Mouse (Mus musculus) cortical plate, adult 2 months (tissue): ENCODE data around the gene Musk. TPM values are rescaled to one million over a fixed set of nuclear protein-coding genes. Genes with fewer than 3 reads are reported as not detected.

Source experiments
- H3K27ac ChIP-seq: fragments of 200-500 bp; 2 replicates; pipeline ENCODE4 v1.5.1; 2012; ENCODE audit warnings: low read length, control low read depth, inconsistent platforms; ENCODE audit not compliant: insufficient read depth
- H3K4me1 ChIP-seq: fragments of 200-500 bp; 2 replicates; pipeline ENCODE4 v1.6.1; 2011; ENCODE audit warnings: low read length; ENCODE audit not compliant: control insufficient read depth, insufficient read depth
- H3K4me3 ChIP-seq: fragments of 200-500 bp; 2 replicates; pipeline ENCODE4 v1.5.1; 2011; ENCODE audit warnings: mild to moderate bottlenecking, low read length, control low read depth; ENCODE audit not compliant: insufficient read depth
- CTCF ChIP-seq: fragments of 200-500 bp; IDR thresholded peaks from 2 replicates; pipeline ENCODE4 v1.5.1; 2011; ENCODE audit warnings: mild to moderate bottlenecking, control low read depth, low read length; ENCODE audit not compliant: insufficient read depth; ENCODE audit errors: extremely low read depth
- POLR2A ChIP-seq: fragments of 200-500 bp; IDR thresholded peaks from 2 replicates; pipeline ENCODE4 v1.6.1; 2011; ENCODE audit warnings: mild to moderate bottlenecking, low read length, control low read depth; ENCODE audit not compliant: insufficient read depth; ENCODE audit errors: extremely low read depth
- polyA plus RNA-seq: library from polyadenylated mRNA; depleted of rRNA; stranded (reverse); fragments of >200 nt; gene quantifications from 2 replicates; pipeline ENCODE4 v1.2.3, GENCODE M21; 2012

Gene Musk
- polyA plus RNA-seq, 1 experiment = 0.67 TPM

- no peaks in the 10 kb centered on the region for H3K4me1 ChIP-seq
- H3K27ac ChIP-seq = no peak overlapping the region
- no peak overlapping the region for H3K4me3 ChIP-seq
- no peak for TF ChIP-seq POLR2A
- TF ChIP-seq CTCF = no peak
These were observed 65.4 kb downstream of the Musk start for GRCm38 (mm10) chr4:58351165-58351564.

DNA sequence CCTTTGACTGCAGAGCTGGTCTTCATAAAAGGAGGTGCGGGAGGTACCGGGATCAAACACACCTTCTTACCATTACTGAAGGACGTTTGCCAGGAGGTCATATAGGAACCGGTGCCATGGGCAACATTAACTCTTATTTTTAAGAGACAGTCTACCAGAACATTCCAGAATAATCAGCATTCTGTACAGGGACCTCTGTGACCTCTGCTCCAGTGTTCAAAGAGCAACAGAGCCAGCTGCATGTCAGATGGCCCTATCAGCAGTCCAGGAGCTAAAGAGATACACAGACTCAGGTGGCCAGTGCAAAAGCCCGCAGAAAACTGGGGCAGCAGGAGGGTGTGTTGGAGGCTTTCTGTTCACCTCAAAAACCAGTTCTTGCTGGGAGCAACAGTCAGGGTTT lies 65.8 kb downstream of the Musk start:
- TF ChIP-seq CTCF (no peak), POLR2A (no peak)
- H3K27ac ChIP-seq = no peak overlapping the region
- H3K4me3 ChIP-seq = no peak overlapping the region
- H3K4me1 ChIP-seq = no peaks in the 10 kb centered on the region

GRCm38 (mm10) chr4:58358996-58359395 lies 73.2 kb downstream of the Musk start:
- no peak overlapping the region for H3K27ac ChIP-seq
- no peaks in the 10 kb centered on the region for H3K4me1 ChIP-seq
- TF ChIP-seq CTCF (no peak), POLR2A (no peak)
- no peak overlapping the region for H3K4me3 ChIP-seq

DNA sequence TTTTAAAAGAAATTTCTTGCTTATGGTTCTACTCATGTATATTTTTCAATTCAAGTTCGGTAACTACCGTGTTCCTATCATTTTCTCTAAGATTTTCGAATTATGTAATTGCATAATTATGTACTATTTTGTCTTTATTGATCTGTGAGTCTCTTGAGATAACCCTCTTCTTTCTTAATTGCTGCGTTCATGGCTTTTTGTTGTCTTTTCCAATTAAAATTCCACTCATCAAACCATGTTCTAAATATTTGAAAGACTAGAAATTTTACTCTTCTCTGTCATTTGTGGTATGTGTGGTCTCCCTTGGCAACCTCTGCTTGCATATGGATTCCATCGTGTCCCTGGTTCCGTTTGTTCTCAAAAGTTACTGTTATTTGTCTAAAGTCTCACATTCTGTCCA lies 79.6 kb downstream of the Musk start:
- TF ChIP-seq POLR2A = no peak
- no peak for TF ChIP-seq CTCF
- no peak overlapping the region for H3K27ac ChIP-seq
- no peak overlapping the region for H3K4me3 ChIP-seq
- H3K4me1 ChIP-seq = no peaks in the 10 kb centered on the region

GRCm38 (mm10) chr4:58371106-58371505 lies 85.3 kb downstream of the Musk start:
- Histone ChIP-seq H3K4me1 (no peaks in the 10 kb centered on the region), H3K27ac (no peak overlapping the region), H3K4me3 (no peak overlapping the region)
- TF ChIP-seq POLR2A = no peak
- TF ChIP-seq CTCF = no peak

GRCm38 (mm10) chr4:58373599-58373998 lies 87.8 kb downstream of the Musk start:
- Histone ChIP-seq H3K27ac (no peak overlapping the region), H3K4me3 (no peak overlapping the region), H3K4me1 (no peaks in the 10 kb centered on the region)
- no peak for TF ChIP-seq CTCF
- no peak for TF ChIP-seq POLR2A

DNA sequence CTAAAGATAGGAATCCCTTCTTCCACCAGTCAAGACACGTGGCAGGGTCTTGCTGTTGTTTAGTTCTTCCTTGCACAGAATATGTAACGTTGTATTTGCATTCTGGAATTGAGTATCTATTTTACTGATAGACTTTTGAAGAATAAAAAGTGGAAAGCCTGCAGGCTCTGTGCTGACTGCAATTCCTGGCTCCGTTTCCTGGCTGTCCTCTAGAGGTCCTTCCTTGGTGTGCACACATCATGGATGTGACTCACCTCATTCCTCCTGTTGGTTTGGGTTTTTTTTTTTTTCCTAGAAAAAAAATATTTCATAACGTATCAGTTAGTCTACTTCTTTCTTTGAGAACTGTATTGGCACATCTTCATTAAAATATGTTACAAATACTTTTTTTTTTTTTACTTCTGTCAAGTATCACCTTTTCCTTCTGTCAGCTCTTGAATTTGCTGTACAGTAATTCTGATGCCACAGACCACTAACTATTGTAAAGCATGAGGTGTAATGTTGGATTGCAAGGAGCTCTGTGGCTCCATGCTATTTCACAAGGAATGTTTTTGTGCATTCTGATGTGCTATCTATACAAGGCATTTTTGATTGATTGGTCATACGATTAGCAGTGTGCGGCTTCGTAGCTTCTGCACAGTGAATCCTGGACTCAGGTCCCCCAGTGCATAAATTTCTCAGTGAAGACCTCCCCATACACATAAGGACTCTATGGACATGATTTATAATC lies 88.5 kb downstream of the Musk start:
- Histone ChIP-seq H3K4me3 (no peak overlapping the region), H3K27ac (no peak overlapping the region), H3K4me1 (no peaks in the 10 kb centered on the region)
- TF ChIP-seq CTCF = no peak
- TF ChIP-seq POLR2A = no peak

DNA sequence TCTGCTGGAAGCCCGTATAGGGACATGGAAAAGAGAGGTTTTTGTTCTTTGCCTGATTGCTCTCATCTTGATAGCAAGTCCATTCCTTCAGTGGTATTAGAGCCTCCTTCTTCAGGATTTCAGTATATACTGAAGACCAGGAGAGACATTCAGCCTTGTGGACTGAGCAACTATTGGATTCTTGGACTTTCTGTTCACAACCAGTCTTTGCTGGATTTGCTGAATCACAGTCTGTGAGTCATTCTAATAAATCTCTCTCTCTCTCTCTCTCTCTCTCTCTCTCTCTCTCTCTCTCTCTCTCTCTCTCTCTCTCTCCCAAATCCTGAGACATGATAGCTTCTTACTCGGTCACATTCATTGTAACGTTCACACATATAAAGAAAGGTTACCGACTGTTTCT lies 93.4 kb downstream of the Musk start:
- TF ChIP-seq CTCF (no peak), POLR2A (no peak)
- Histone ChIP-seq H3K4me3 (no peak overlapping the region), H3K4me1 (no peaks in the 10 kb centered on the region), H3K27ac (no peak overlapping the region)

DNA sequence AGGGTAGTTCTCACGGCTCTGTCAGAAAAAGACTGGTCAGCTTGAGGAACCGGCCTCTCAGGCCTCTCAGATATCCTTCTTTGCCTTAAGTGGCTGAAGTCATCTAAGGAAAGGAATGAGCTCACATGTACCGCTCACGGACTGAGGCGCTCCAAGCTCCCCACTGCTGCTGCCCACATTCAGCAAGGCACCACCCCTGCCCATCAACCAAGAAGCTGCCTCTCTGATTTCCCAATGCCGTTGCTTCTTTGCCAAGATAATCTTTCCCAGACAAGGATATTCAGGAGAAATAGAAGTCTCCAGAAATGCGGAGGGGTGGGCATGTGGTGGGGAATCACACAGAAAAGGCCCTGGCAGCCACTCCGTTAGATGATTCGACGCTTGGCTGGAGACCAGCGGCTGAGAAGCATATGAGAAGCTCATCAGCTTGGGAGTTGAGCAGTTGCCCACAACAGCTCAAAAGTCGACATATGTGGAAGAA lies 115.1 kb downstream of the Musk start:
- Histone ChIP-seq H3K27ac (peak overlapping the region; percentile 69; the same call in 1 of the 2 replicates), H3K4me1 (peaks cover 2% of the 10 kb centered on the region), H3K4me3 (no peak overlapping the region)
- TF ChIP-seq POLR2A = no peak
- no peak for TF ChIP-seq CTCF

DNA sequence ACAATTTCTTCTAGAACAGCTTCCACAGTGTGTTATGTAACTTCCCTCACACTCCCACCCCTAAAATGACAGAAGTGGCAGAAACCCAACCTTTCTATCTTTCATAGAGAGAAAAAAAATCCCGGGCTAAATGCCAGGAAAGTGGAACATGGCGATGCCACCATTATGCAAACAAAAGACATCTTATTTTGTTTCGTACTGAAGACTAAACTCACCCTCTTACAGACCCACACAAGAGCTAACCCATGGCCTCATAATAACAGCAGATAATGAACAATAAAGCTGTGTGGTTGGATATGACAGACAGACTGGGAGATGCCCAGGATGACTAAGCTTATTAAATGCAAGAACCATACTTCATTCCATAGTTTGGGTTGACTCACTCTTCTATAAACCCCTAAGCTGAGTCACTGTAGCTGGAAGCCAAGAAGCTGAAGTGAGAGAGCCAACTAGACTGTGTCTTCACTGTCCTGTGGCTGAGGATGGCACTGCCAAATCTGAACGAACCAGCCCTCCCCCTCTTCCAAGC lies 116.3 kb downstream of the Musk start:
- Histone ChIP-seq H3K4me1 (peaks cover 2% of the 10 kb centered on the region), H3K4me3 (no peak overlapping the region), H3K27ac (peak overlapping the region; percentile 99)
- TF ChIP-seq CTCF (no peak), POLR2A (no peak)
